Mouse (Mus musculus): Measurements from ENCODE around the gene Trabd2b. TPM values are rescaled to one million over a fixed set of nuclear protein-coding genes. Genes with fewer than 3 reads are reported as not detected.

Trabd2b gene
- polyA plus RNA-seq, 1 experiment = 2.0 TPM

- Histone ChIP-seq H3K27ac (ENCODE audit: insufficient read depth, low read length) (no peak overlapping the region), H3K4me3 (ENCODE audit: insufficient read depth, low read length) (no peak overlapping the region), H3K4me1 (ENCODE audit: control insufficient read depth, insufficient read depth, low read length) (no peaks in the 10 kb centered on the region)
- TF ChIP-seq POLR2A (IDR thresholded peaks at IDR 0.05; ENCODE audit: extremely low read depth, insufficient read depth, low read length) (no peak), CTCF (IDR thresholded peaks at IDR 0.05; ENCODE audit: extremely low read depth, insufficient read depth, low read length) (no peak)
Observed at GRCm38 (mm10) chr4:114612827-114613226, 206.3 kb downstream of the Trabd2b start.

DNA sequence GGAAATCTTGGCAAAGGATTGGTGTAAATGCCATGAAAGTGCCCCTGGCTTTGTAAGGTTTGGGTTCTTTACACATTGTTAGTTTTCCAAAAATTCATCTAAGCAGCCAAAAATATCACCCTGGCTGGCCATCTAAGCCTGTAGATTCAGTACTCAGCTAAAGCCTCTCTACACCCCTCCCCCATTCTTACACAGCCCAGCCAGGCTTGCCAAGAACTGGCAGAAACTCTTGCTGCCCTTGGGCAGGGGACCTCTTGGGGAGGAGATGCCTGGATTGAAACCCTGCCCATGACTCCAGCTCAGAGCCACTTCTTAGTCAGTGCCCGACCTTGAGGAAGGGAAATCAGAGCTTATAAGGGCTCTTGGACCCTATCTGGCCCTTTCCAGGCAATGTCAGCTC, 207.6 kb downstream of the Trabd2b start:
- no peak for TF ChIP-seq CTCF (IDR thresholded peaks at IDR 0.05; ENCODE audit: extremely low read depth, insufficient read depth, low read length)
- TF ChIP-seq POLR2A (IDR thresholded peaks at IDR 0.05; ENCODE audit: extremely low read depth, insufficient read depth, low read length) = no peak
- Histone ChIP-seq H3K27ac (ENCODE audit: insufficient read depth, low read length) (no peak overlapping the region), H3K4me3 (ENCODE audit: insufficient read depth, low read length) (no peak overlapping the region), H3K4me1 (ENCODE audit: control insufficient read depth, insufficient read depth, low read length) (no peaks in the 10 kb centered on the region)

DNA sequence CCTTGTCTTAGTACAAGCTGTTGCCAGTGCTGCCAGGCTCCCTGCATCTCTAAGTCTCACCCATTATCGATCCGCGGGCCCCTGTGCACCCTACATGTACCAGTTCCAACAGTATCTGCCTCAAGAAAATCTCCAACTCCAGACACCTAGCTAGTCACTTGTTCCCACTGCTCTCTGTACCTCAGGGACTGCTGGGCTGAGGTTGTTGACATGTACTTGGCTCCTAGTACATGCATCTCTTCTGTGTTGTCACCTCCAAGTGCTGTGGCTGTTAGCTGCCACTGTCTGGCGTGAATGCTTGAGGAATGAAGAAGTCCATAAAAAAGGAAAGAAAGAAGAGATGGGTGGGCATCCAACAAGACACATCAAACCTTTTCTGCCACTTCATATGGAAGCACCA, 209.2 kb downstream of the Trabd2b start:
- H3K4me3 ChIP-seq (ENCODE audit: insufficient read depth, low read length) = no peak overlapping the region
- no peaks in the 10 kb centered on the region for H3K4me1 ChIP-seq (ENCODE audit: control insufficient read depth, insufficient read depth, low read length)
- no peak overlapping the region for H3K27ac ChIP-seq (ENCODE audit: insufficient read depth, low read length)
- TF ChIP-seq CTCF (IDR thresholded peaks at IDR 0.05; ENCODE audit: extremely low read depth, insufficient read depth, low read length) = no peak
- no peak for TF ChIP-seq POLR2A (IDR thresholded peaks at IDR 0.05; ENCODE audit: extremely low read depth, insufficient read depth, low read length)

GRCm38 (mm10) chr4:114622929-114623328, 216.4 kb downstream of the Trabd2b start:
- no peak overlapping the region for H3K27ac ChIP-seq (ENCODE audit: insufficient read depth, low read length)
- TF ChIP-seq POLR2A (IDR thresholded peaks at IDR 0.05; ENCODE audit: extremely low read depth, insufficient read depth, low read length) = no peak
- no peak for TF ChIP-seq CTCF (IDR thresholded peaks at IDR 0.05; ENCODE audit: extremely low read depth, insufficient read depth, low read length)
- peaks cover 4% of the 10 kb centered on the region; the same call in 1 of the 2 replicates for H3K4me1 ChIP-seq (ENCODE audit: control insufficient read depth, insufficient read depth, low read length)
- no peak overlapping the region for H3K4me3 ChIP-seq (ENCODE audit: insufficient read depth, low read length)

DNA sequence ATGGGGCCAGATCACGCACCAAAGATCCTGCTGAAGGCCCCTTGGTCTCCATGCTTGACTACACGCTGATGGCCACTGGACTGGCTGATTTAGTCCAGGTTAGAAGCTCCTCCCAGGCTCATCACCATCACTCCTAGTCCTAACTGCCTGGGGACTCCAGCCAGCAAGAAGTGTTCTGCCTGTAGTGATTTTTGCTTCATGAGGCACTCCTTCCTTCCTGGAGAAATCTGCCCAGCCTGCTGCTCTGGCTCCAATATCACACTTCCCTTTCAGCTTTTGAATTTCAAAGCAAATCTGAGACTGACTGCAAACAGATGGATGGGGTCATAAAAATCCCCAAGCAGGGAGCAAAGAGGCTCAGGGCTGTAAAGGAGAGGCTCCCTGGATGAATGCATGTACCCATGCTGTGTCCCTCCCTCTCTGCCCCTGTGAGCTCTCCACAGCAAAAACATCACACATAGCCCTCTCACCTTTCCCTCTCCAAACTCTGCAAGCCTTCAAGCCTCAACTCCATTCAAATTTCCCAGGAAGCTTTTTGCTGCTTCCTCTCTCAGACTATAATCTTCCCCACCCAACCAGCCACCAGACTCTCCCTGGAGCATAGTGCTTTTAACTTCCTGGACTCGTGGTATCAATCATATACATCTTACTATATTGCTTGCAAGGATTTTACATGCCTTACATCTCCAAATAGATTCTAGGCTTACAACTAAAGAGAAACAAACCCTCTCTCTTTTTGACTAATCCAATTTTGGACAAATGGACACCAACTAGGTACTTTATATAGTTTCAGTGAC, 217.8 kb downstream of the Trabd2b start:
- TF ChIP-seq CTCF (IDR thresholded peaks at IDR 0.05; ENCODE audit: extremely low read depth, insufficient read depth, low read length) (no peak), POLR2A (IDR thresholded peaks at IDR 0.05; ENCODE audit: extremely low read depth, insufficient read depth, low read length) (no peak)

GRCm38 (mm10) chr4:114625357-114625756, 218.8 kb downstream of the Trabd2b start:
- Histone ChIP-seq H3K4me1 (ENCODE audit: control insufficient read depth, insufficient read depth, low read length) (peaks cover 4% of the 10 kb centered on the region; the same call in 1 of the 2 replicates), H3K4me3 (ENCODE audit: insufficient read depth, low read length) (no peak overlapping the region), H3K27ac (ENCODE audit: insufficient read depth, low read length) (no peak overlapping the region)
- TF ChIP-seq CTCF (IDR thresholded peaks at IDR 0.05; ENCODE audit: extremely low read depth, insufficient read depth, low read length) = no peak
- no peak for TF ChIP-seq POLR2A (IDR thresholded peaks at IDR 0.05; ENCODE audit: extremely low read depth, insufficient read depth, low read length)

More for the DNA sequence above, 217.8 kb downstream of the Trabd2b start:
- Histone ChIP-seq H3K4me1 (ENCODE audit: control insufficient read depth, insufficient read depth, low read length) (peaks cover 4% of the 10 kb centered on the region; the same call in 1 of the 2 replicates), H3K27ac (ENCODE audit: insufficient read depth, low read length) (no peak overlapping the region), H3K4me3 (ENCODE audit: insufficient read depth, low read length) (no peak overlapping the region)

GRCm38 (mm10) chr4:114625920-114626319, 219.4 kb downstream of the Trabd2b start:
- peaks cover 4% of the 10 kb centered on the region; the same call in 1 of the 2 replicates for H3K4me1 ChIP-seq (ENCODE audit: control insufficient read depth, insufficient read depth, low read length)
- H3K4me3 ChIP-seq (ENCODE audit: insufficient read depth, low read length) = no peak overlapping the region
- no peak overlapping the region for H3K27ac ChIP-seq (ENCODE audit: insufficient read depth, low read length)
- TF ChIP-seq CTCF (IDR thresholded peaks at IDR 0.05; ENCODE audit: extremely low read depth, insufficient read depth, low read length) (no peak), POLR2A (IDR thresholded peaks at IDR 0.05; ENCODE audit: extremely low read depth, insufficient read depth, low read length) (no peak)

DNA sequence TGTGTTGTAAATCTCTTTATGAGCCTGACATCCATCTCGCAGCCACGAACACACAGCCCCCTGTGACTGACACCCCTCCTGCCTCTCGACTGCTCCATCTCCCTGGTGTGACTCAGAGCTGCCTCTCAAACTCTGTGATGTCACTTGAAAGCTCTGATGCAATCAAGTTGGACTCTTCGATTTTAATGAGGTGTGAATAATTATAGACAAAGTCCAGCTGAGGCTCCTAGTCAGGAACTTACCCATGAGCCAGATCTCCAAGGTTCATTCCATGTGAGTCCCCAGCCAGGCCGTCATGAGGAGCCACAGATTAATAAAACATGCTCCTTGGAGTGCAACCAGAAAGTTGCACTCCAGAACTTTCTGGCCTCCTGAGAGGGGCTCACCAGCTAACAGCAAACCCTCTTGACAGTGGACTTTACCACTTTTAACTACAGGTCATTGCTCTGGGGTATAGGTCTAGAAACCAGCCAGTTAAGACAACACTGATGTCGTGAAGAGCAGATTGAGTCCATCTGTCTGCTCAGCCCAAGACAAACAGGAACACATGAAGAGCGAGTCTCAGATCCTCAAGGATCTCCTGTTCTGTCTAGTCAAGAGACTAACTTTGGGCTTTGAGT, 221.3 kb downstream of the Trabd2b start:
- TF ChIP-seq CTCF (IDR thresholded peaks at IDR 0.05; ENCODE audit: extremely low read depth, insufficient read depth, low read length) = no peak
- TF ChIP-seq POLR2A (IDR thresholded peaks at IDR 0.05; ENCODE audit: extremely low read depth, insufficient read depth, low read length) = no peak

GRCm38 (mm10) chr4:114635889-114636288, 229.4 kb downstream of the Trabd2b start:
- H3K27ac ChIP-seq (ENCODE audit: insufficient read depth, low read length) = no peak overlapping the region
- TF ChIP-seq CTCF (IDR thresholded peaks at IDR 0.05; ENCODE audit: extremely low read depth, insufficient read depth, low read length) (peak; percentile 65), POLR2A (IDR thresholded peaks at IDR 0.05; ENCODE audit: extremely low read depth, insufficient read depth, low read length) (no peak)
- H3K4me1 ChIP-seq (ENCODE audit: control insufficient read depth, insufficient read depth, low read length) = peaks cover 4% of the 10 kb centered on the region
- no peak overlapping the region for H3K4me3 ChIP-seq (ENCODE audit: insufficient read depth, low read length)

More for the DNA sequence above, 221.3 kb downstream of the Trabd2b start:
- Histone ChIP-seq H3K4me3 (ENCODE audit: insufficient read depth, low read length) (no peak overlapping the region), H3K27ac (ENCODE audit: insufficient read depth, low read length) (no peak overlapping the region), H3K4me1 (ENCODE audit: control insufficient read depth, insufficient read depth, low read length) (peaks cover 4% of the 10 kb centered on the region; the same call in 1 of the 2 replicates)

All from cortical plate, adult 2 months (tissue).